Mouse (Mus musculus) layer of hippocampus, adult 9-11 months (tissue): ENCODE data around the gene Wdr4.
"Not testable (repeated sequence)": the region's sequence is repeated elsewhere in the genome, so short reads cannot be mapped to it uniquely, and the experiment has no call there.

Experiments used
- DNase-seq: peaks from one replicate; pipeline ENCODE4 v3.0.0; 2022

The Wdr4 gene

DNA sequence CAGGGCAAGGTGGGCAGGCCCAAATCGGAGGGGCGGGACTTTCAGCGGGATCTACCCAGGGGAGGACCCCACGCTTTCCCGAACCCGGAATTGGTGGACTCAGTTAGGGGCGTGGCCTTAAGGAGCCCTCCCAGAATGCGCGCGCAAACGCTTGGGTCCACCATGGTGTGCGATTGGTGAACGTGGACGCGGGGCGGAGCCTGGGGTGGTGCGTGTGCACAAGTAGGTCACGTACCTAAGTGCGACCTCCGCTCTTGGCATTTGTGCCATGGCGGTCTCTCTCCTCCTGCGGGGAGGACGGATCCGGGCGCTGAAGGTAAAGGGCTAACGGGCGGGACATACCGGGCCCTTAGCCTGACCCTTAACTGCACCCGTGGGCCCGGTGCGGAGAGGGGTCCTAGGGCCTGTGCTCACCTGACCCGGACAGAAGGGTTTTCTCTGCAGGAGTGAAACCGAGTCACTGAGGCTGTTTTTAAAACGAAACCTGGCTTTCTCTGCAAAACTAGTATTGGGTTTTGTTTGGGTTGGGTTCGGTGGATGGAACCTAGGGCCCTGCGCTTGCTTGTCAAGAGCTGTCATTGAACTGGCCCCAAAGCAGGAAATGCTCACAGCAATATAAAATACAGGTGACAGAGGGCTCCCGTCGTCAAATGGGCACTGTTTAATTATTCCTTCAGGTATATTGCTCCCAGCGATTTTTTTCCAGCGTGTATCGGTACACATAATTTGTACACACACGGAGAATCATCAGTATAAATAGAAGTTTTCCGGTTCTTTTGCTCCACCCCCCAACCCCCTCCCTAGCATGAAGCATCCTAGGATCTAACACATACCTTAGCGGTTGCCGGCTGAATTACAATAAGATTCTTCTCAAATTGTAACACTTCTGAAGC, at the start of gene Wdr4, which contains the start of gene Ndufv3:
Gene Wdr4 (minus strand): TSS at position 35 of the 893 bp plus-strand sequence.
Gene Ndufv3 (plus strand): TSS at position 170 of the 893 bp plus-strand sequence.
- DNase-seq = peak; percentile 99

DNA sequence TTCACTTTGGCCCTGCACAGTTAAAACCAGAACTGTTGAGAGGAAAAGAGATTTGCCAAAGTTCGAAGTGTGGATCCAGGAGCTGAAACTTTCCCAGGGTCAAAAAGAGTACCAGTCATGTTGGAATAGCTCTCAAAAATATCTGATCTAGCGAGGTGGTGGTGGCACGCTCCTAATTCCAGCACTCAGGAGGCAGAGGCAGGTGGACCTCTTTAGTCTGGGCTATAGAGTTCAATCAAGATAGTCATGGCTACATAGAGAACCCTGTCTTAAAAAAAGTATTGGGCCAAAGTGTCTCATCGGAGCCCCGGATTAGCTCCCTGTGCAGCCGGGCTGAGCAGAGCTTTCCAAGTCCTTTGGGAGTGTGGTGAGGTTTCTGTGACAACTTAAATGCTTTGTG, 46.5 kb upstream of the Wdr4 start:
- no peak for DNase-seq

DNA sequence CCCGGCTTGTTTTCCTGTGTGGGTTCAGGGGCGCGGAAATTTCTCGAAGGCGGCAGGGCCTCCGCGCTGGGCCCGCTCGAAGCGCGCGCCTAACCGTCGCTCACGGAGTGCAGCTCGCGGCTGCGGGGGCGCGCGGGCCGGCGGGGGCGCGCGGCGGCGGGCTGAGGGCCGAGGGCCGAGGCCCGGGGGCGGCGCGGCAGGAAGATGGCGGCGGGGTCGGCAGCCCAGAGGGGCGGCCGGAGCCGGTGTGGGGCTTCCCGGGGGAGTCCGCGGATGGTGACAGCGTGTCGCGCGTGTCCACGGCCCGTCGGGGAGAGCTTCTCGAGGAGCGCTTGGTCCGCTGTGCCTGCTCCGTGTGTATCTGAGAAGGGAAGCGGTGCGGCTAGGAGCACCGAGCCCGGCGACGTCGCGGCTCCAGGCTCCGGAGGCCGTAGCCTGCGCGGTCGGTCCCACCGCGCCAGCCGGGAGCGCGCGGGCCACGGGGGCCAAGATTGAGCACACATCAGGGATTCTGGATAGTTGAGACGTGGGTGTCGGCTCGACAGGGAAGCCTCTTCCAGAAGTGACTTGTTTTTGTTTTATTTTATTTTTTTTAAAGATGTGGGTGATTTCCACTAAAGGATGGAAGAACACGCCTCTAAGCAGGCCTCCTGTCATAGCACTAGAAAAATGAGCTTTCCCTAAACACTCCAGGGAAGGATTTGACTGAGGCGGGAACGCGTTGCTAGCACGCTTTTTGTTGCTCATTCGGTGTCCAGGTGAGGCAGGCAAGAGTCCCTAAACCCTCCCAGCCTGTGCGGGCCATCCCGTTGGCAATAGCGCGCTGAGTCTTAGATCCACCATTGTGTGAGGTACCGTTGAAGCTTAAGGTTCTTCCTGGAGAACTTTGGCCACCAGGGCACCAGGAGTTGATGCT, 45.6 kb upstream of the Wdr4 start:
- DNase-seq = peak; percentile 63

DNA sequence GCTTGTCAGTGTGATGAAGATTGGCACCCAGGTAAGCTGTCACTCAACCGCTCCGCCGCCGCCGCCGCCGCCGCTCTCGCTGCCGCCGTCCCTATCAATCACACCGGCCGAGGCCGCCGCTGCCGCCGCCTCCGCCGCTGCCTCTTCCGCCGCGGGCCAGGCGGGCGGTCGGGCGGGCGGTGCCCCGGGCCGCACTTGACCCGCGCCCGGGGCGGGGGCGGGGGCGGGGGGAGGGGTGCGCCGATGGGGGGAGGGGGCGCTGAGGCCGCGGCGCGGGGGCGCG, 45.0 kb upstream of the Wdr4 start:
- no peak for DNase-seq

DNA sequence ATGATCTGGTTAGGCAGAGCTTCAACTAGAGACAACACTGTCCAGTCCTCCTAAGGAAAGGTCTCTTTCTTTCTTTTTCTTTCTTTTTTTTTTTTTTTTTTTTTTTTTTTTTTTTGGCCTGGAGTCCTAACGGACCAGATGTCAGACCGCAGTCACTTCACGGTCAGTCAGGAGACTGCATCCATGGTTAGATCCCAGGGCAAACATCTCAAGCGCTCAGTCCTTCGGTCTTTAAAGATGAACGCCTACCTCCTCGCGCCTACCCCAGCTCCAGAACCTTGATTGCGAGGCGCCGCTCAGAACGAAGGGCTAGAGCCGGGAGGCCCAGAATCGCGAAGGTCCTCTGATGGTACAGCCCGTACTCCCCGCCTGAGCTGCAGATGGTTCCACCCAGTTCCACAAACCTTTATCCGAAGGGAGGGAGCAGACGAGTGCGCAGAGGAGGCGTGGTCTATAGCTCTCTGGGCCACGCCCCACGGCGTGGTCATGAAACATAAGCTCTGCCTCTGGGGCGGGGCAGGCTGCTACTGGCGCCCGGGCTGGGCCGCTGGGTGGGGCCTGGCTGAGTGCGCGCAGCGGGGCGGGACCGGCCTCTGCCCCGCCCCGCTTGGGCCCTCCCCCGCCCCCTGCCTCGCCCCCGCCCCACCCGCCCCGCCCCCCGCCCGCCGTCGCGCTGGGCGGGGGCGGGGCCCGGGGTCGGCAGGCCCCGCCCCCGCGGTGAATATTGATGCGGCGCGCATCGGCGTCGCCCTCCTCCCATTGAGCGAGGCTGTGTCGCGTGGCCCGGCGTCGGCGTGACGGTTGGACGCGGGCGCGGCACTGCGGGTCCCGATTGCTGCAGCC, 44.5 kb upstream of the Wdr4 start, which contains the start of gene Pknox1:
Gene Pknox1 (plus strand): TSS at position 720 of the 843 bp plus-strand sequence.
- DNase-seq = peak; percentile 100

DNA sequence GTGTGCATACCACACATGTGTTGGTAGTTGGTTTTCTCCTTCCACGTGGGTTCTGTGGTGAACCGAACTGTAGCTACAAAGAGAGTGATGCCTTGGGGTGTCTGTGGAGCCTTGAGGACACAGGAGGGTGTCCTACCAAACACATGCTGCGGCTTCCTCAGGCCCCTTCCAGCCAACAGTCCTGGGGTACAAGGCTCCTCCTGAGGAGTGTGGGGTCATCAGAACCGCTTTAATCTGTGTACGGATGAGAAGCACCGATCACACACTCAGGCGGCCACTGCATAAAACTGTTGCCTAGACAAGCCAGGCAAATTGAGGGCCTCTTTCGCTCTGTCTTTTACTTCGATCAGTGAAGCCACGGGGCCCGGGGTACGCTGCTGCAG, 43.8 kb upstream of the Wdr4 start:
- DNase-seq = peak; percentile 45

DNA sequence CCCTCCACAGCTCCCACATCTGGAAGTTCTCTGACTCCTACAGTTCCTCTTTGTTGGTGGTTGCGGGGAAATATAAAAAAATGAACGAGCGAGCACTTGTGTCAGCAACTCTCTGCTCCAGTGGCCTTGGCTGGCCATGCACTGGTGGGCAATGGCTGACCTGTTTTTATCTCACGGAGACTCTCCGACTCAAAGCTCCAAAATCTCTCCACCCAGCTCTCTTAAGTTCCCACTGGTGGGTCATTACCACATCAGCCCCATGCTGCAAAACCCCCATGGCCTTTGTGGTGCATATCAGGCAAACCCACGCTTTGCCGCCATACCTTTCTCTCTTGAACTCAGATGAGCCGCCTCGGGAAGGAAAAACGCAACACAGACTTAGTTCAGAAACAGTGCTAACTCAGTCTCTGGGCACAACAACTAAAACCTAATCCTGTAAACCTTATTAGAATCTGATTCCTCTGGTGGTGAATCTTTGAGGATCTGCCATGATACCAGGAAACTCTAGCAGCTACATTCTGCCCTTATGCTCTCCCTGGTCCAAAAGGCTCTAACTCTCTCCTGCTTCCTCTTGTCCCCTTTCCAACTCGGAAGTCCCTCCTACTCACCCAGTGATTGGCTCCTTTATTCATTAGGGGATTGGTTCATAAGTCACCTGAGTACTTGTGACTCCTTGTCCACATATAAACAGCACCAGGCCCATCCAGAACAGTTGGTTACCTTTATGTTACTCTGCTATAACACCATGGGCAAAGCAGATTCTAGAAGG, 39.4 kb upstream of the Wdr4 start:
- DNase-seq = no peak

DNA sequence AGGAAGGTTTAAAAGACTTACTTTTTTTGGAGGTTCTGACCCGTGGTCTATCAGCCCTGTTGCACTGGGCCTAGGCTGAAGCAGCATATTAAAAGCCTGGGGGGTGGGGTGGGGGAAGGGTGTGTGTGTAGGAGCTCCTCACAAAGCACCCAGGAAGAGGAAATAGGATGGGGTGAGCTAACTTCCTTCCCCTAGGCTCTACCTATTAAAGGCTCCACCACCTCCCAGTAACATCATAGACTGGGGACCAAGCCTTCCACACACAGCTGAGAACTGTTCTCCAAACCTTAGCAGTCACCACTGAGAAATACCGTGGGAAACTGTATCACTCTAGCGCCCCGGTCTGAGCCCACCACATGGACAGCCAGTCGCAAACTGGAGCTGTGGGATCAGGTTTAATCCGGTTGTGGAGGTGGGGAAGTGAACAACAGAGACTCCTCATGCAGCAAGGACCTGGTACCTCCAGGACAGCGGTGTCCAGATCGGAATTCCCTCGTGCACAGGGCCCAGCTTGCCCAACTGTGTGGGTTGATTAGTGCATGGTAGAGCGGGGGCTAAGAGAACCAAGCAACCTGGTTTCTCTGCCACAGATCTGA, 38.3 kb upstream of the Wdr4 start:
- DNase-seq = no peak

DNA sequence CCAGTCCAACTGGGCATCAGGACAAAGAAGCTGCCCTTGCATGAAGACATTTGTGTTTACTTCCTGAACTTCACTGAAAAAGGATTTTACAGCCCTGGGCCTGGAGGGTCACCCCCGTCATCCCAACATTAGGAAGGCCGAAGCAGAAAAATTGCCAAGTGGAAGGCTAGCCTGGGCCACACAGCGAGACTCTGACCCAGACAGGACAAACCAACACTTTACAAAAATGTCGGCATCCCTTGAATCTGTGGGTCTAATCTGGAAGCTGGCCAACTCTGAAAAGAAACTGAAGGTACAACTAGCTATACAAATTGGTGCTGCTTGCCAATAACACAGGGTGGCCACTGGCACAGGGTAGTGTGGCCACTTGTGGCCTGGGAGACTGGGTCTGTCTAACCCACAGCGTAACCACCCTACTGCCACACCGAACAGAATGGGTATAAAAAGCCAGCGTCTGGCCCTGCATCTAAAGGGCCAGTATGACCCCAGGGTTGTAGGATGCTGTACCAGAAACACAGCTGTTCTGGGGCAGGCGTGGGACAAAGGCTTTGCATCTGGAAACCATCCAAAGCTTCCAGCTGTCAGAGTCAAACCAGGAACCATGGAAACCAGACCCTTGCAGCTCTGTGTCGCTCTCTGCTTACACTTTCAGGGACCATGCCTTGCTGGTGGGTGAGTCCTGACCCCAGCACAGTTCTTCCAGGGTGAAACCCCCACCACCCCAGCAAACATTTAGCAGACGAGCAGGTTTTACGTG, 37.5 kb upstream of the Wdr4 start:
- no peak for DNase-seq

DNA sequence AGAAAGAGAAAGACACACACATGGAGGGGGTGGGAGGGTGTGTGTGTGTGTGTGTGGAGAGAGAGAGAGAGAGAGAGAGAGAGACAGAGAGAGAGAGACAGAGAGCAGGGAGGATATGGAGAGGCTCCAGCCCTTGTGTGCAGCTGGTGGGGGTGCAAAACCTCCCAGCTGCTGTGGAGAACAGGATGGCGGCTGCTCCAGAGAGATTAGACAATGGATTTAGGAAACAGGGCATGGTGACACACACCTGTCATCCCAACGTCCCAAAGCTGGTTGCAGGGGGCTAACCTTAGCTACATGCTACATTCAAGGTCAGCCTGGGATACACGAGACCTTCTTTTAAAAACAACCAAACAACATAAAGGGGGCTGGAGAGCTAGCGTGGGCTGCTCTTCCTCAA, 36.5 kb upstream of the Wdr4 start:
- DNase-seq = no peak

DNA sequence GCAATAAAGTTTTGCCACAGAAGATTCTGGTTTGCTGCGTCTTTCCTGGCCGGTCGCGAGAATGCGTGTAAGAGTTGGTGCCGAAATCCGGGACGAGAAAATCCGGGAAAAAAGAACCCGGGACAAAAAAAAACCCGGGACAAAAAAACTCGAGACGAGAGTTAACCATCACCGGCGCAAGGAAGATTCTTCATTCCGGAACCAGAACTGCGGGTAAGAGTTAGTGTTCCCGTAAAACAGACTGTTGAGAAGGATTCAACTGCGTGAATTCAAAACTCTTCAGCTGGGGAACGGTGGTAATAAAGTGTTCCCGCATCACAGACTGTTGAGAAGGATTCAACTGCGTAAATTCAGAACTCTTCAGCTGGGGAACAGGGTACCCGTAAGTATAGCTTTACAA, 32.8 kb upstream of the Wdr4 start:
- not testable (repeated sequence) for DNase-seq

DNA sequence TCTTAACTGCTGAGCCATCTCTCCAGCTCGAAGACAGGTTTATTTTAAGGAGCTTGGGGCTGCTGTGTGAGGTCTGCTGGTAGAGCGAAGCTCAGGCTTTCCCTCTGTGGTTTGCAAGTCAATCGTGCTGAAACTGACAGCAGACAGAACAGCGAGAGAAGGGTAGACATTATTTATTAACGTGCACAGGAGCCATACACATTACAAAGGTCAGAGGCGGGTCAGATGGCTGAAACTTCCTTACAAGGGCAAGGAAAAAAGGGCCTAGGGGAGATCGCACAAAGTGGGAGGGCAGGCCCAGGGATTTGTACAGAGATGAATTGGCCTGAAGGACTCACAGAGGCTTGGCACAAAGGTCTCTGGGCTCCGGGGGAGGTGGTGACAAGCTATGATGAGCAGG, 29.6 kb upstream of the Wdr4 start:
- no peak for DNase-seq

DNA sequence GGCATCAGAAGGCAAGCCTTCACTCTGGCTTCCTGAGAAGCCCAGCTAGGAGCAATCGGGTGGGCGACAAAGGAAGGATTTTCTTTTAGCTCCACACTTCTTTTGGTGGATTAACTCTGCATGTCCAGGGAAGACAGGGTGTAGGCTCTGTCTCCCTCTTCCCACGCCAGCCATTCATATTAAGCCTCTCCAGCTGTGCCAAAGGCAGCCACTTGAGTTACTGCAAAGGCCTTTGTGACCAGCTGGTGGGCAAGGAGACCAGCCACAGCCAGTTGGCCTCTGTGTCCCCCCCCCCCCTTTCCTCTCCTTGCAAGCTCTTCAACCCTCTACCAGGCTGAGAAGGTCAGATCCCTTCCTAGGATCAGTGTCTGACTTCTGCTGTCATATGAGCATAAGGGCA, 28.2 kb upstream of the Wdr4 start:
- DNase-seq = no peak

DNA sequence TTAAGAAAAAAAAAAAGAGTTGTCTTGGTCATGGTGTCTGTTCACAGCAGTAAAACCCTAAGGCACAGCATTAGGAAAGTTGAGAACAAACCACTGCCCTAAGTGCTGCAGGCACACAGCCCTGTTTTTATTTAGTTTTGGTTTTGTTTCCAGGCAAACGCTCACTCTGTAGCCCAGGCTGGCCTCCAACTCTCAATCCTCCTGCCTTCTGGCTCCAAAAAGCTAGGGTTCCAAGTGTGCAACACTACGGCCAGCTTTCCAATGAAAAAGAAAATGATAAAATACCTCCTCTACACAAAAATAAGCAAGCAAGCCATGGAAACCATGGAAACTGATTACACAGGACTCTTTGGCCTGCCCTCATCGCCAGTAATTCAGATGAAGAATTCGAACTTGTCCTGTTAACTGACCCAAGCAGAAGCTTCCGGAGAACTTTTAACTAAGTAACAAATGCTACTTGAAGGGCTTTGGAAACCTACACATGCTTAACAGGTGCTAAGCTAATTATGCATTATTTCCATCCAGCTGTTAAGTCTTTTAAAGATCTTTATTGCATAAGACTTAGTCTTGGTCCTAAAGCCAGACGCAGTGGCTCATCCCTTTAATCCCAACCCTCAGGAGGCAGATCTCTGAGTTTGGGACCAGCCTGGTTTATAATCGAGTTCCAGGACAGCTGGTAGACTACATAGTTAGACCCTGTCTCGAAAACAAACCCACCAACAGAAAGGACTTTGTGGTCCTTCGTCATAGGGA, 26.8 kb upstream of the Wdr4 start:
- DNase-seq = no peak

DNA sequence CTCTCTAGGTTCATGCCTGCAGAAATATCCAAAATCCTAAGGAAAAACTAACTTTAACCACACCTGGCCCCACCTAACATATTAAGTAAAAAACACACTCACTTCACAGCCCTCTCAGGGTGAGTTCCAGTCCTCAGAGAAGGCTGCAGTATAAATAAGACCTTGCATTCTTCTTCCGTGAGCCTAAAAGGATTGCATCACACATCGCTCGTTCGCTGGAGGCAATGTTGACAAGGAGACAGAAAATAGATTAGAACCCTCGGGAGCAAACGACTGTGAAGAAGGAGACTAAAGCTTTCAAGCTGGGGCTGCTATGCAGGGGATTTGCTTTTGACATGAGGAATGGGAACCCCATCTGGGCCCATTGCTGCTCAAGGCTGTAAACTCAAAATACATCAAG, 23.8 kb upstream of the Wdr4 start:
- DNase-seq = no peak

DNA sequence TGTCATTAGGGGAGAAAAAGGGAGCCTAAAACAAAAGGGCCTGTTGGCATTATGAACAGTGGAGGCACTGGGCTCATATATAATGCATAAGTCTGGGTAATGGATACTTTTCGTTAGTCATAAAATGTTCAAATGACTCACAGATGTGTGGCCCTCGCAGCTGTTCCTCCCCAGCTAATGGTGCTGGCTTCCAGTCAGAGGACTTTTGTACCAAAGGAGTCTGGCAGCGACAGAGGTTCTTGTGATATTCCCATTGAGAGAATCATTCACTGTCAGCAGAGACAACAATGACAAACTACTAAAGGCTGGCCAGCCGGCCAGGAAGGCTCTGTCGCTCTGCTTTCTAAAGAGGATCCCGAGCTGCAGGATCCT, 21.7 kb upstream of the Wdr4 start:
- DNase-seq = peak; percentile 69

DNA sequence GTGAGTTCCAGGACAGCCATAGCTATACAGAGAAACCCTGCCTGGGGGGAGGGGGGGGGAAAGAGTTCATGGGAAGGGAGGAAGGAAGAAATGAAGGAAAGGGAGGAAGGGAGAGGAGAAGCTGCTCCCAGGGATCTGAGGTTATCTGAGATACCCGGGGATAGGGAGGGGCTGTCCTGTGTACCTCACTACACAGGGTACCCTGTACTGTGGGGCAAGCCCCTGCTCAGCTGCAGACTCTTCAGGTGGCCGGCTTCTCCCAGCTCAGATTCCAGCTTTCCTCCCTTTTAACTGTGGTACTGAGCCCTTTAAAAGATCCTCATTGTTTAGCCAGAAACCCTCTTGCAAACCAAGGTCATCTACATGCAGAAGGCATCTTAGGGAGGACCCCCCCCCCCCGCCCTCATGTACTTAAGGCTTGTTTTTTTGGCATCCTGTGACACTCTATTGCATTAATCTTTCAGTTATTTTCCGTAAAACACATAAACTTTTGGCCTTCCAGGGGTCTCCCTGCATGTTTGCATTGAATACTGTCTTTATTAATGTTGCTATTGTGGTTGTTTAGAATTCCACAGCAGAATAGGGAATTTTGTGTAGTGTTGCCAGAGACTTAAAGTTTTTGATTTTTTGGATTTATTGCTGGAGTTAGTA, 21.2 kb upstream of the Wdr4 start:
- DNase-seq = no peak

DNA sequence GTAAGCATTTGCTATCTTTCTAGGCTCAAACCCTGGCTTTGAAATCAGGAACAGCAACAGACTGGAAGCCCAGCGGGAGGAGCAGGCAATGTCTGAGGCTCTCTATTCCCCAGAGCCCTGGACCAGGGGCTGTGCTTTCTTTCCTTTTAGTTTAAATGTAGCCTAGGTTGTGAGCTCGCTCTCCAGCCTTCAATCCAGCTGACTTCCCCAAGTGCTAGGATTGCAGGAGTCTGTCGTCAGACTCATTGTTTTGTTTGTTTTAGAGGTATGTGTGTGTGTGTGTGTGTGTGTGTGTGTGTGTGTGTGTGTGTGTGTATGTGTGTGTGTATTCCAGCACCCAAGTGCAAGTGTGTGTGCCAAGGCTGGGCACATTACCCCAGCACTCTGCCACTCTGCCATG, 20.3 kb upstream of the Wdr4 start:
- no peak for DNase-seq

DNA sequence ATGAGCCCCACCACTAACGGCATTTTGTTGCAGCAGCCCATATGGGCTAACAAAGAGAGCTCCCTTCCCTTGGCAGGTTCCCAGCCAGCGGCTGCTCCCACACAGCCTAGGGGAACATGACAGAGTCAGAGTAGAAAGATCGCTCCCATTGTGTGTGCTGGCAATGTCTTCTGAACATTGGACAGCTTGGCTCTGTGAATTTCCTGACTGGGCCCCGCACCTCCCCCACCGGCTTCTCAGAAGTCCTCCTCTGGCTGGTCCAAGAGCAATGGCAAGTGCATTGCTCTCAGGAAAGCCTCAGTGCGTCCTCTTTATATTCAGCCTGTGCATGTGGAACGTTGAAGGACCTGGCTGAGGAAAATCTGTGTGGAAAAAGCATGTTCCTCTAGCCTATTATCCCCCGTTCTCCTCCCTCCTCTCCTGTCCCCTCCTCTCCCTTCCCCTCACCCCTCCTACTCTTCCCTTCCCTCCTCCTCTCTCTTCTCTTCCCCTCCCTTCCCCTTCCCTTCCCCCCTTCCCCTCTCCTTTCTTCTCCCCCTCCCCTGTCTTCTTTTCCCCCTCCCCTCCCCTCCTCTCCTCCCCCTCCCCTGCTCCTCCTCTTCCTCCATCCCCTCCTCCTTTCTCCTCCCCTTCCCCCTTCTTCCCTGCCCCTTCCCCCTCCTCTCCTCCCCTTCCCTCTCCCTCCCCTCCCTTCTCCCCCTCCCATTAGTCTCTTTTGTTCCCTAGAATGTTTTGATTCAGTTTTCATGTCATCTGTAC, 16.3 kb upstream of the Wdr4 start:
- peak; percentile 91 for DNase-seq
